Mouse (Mus musculus): ENCODE measurements at regions not wholly inside any gene's neighbourhood (a gene's known extent, or its start where the extent isn't known, plus 50 kb on each side); places are given as distances from the start of the nearest gene placed in this dataset.

DNA sequence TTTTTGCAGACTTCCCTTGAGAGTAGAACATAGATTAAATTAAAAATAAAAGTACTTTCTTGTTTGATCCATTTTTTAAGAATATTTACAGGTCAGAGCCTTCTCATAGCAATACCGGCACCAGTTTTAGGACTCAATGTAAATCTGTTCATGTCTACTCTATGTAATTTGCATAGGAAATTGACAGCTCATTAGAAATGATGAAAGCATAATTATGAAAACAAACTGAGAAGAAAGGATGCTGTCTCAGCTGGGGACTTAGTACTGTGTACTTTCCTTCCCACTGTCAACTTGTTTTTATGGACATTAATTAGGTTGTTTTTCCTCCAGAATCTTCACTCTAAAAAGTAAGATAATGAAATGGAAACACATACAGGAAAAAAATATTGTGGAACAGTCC is 3344.8 kb upstream of the Gm6569 start:
- CTCF ChIA-PET = interaction anchor here (0.6 kb wide), 1 partner anchor 56 kb away, joined by 3 read pairs; no protein-coding TSS in a partner anchor

GRCm38 (mm10) chr15:70507046-70507818 is 3327.1 kb upstream of the Gm6569 start:
- CTCF ChIA-PET = interaction anchor here (0.6 kb wide), 1 partner anchor 525 kb away, joined by 4 read pairs; no protein-coding TSS in a partner anchor

DNA sequence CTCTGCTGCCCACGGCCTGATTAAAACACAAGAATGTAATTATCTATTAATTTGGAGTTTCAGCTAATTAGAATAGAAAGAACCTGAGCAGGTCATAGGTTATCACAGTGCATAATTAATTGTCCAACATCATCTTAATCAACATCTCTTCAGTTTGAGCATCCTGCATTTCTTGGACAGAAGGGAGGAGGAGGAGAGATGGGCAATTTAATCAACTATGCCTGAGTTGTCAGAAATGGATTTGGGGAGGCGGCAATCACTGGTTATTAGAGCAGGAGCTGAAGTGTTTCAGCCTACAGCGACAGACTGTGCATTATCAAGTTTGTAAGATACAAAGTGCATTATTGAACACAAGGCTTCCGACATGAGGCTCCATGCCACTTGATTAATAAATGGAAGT is 3313.8 kb upstream of the Gm6569 start:
- CTCF ChIA-PET = no interaction called here

DNA sequence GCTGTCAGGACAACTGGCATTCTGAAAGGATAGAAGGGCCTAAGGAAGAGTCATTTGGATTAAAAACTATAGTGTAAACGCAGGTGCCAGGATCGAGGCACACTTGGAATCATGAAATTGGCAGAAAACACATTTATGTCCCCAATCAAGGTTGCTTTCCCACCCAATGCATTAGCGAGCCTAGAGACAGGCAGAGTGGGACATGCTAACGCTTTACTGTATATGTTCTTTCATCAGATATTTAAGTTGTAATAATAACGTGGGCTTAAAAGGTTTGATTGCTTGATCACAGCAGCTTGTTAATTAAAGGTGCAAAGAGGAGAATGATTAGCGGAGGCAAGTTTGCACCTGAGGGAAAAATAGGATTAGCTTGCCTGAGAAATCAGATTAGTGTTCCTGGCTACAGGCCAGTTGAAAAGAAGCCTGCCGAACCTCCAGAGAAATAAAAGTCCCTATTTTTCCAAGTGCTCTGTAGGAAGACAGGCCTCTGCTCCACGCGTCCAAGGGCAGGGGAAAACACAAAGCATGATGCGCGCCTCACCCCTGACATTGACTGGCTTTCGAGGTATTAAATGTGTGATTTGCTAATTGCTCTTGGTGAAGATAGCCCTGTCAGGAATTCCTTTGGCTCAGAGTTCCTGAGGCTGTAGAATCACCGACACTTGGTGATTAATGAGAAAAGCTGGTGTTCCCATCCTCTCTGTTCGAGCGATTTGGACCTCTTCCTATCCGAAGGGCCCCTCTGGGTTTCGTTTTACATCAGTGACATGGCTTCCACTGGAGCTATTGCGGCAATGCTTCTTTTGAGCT is 3279.4 kb upstream of the Gm6569 start:
- CTCF ChIA-PET = no interaction called here

- CTCF ChIA-PET = no interaction called here
Observed at GRCm38 (mm10) chr15:70555583-70555894, 3278.8 kb upstream of the Gm6569 start.

- CTCF ChIA-PET = no interaction called here
Observed at GRCm38 (mm10) chr15:70594295-70594694, 3240.1 kb upstream of the Gm6569 start.

- CTCF ChIA-PET = no interaction called here
Observed at GRCm38 (mm10) chr15:70600762-70601489, 3233.4 kb upstream of the Gm6569 start.

- CTCF ChIA-PET = no interaction called here
Observed at GRCm38 (mm10) chr15:70605251-70605650, 3229.1 kb upstream of the Gm6569 start.

DNA sequence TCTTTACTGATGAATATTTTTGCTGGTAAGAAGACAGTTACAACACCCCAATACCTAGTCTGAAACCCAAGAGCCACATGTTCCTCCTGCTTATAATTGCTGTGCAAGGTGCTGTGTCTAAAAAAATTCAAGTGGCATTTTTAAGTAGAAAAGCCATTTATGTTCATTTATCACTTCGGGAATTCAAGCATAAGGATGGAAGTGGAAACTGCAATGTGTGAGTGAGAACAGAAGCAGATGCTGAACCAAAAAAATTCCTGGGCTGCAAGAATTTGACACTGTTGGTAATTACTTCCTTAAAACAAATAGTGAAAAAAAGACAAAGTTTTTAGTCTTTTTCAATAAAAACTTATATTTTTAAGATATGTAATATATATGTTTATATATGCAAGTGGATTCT is 3227.5 kb upstream of the Gm6569 start:
- CTCF ChIA-PET = no interaction called here

DNA sequence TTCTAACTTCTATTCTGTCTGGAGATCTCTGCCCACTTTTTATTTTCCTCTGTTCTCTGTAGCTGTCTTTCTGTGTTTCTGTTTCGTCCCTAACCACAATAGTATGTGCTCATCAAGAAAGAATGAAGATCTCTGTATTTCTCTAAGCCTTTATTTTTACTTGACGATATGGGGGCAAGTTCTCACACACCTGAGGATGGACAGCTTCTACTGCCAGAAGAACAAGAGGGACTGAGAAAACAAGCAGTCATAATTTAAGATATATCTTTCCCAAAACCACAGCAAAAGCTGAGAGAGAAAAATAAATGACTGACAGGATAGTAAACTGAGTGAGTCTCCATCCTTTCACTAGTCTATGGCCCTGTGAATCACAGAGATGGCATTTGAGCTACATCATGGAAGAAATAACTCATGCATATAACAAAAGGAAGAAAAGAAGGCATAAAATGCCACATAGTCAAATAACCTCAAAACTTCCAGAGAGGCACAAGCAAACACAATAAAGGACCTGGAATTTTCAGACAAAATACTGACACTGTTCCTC is 3216.2 kb upstream of the Gm6569 start:
- CTCF ChIA-PET = no interaction called here

- CTCF ChIA-PET = no interaction called here
Observed at GRCm38 (mm10) chr15:70641051-70641552, 3193.3 kb upstream of the Gm6569 start.

- CTCF ChIA-PET = no interaction called here
Observed at GRCm38 (mm10) chr15:70644447-70645202, 3189.7 kb upstream of the Gm6569 start.

GRCm38 (mm10) chr15:70675549-70675948 is 3158.8 kb upstream of the Gm6569 start:
- CTCF ChIA-PET = no interaction called here

- CTCF ChIA-PET = no interaction called here
Observed at GRCm38 (mm10) chr15:70704547-70704946, 3129.8 kb upstream of the Gm6569 start.

DNA sequence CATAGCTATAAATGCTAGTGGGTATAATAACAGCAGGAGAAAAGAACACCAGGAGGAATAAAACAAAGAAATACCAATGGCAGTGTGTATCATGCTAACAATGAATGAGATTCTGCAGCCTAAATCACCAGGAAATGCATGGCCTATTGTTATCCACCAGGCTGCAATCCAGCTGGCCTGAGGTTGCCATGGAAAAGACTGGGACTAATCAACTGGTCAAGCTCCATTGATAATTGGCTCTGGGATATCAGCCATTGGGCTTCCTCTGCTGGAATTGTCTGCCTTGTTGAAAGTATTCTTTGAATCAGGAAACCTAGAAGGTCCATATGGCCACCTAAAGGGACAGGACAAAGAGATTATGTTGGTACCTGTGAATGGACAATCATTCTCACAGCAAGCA is 3120.6 kb upstream of the Gm6569 start:
- CTCF ChIA-PET = no interaction called here

DNA sequence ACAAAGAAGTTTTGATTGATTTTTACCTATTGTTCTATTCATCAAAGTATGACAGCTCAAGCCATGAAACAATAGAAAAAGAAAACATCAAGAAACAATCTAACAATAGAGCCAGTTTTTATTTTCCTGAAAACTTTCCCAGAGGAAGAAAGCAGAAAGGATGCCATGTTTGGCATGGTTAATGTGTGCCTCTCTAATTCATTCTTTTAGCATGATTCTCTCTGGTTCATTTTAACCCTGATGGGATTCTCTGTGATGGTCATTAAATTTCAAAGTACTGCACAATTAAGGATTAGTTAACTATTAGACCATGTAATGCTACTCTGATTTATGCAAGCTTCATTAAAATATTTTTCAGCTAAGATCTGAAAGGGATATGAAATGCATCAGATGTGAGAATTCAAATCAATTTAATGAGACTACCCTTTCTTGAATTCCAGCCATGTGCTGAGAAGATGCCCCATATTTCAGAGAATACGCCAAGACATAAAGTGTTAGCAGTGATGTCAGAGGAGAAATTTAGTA is 3106.9 kb upstream of the Gm6569 start:
- CTCF ChIA-PET = no interaction called here

DNA sequence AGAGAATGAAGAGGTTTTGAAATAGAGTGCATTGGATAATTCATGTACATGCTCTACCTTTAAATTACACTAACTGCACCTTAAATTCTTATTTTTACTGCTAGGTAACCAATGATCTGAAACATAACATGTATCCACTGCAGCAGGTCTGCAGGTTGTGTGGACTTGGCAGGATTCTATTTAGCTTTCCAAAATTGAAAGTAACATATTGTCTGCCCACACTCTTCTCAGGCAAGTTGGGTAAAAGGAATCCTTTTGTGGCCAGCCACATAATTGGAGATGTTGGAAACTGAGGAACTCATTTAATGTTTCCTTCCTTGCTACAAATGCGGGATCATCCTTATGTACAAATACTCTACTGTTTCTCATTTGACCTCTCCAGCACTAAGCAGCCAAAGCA is 3106.4 kb upstream of the Gm6569 start:
- CTCF ChIA-PET = no interaction called here

DNA sequence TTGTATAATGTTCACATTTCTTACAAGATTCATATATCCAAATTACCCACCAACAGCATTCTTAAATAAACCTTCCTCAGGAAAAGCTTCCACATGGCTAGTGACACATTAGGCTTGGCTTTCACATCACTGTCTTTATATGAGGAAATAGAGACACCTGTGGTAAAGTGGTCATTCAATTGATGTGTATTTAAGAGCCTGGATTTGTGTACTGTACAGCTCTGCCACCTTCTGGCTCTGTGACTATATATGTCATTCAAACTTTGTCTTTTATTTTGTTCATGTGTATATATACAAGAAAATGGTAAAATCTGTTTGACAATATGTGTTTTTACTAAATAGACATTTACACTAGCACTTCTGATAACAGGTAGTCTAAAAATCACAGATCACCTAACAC is 3090.1 kb upstream of the Gm6569 start:
- CTCF ChIA-PET = no interaction called here

DNA sequence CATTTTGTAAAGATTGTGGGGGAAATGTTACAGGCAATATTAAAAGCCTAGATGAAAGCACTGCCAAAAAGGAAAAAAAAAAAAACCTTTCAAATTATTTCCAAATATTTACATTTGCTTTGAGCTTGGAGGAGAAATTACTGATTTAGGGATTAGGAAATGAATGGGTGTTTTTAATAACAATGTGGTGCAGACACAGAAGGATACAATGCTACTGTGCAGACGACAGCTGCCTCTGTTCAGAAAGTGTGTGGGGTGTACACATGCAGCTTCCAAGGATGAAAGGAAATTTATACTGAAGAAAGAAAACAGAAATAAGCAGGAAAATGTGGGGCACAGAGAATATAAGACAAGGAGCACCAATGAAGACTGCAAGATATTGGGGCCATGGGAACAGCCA is 3070.3 kb upstream of the Gm6569 start:
- CTCF ChIA-PET = no interaction called here

GRCm38 (mm10) chr15:70764513-70764912 is 3069.8 kb upstream of the Gm6569 start:
- CTCF ChIA-PET = no interaction called here

- CTCF ChIA-PET = no interaction called here
Observed at GRCm38 (mm10) chr15:70765471-70765870, 3068.9 kb upstream of the Gm6569 start.

Measured in spleen, embryonic (tissue).